Mouse (Mus musculus) ES-E14 (cell line): ENCODE data around the gene Trim12a. TPM values are rescaled to one million over a fixed set of nuclear protein-coding genes. Genes with fewer than 3 reads are reported as not detected.
"Not testable (repeated sequence)": the region's sequence is repeated elsewhere in the genome, so short reads cannot be mapped to it uniquely, and the experiment has no call there.

Source experiments
- DNase-seq: peaks from one replicate; pipeline ENCODE4 v3.0.0-alpha.2; 2013; ENCODE audit warnings: low read depth, low spot score
- H3K27ac ChIP-seq: 2 replicates; pipeline ENCODE4 v1.5.1; 2012; ENCODE audit warnings: low read depth, mild to moderate bottlenecking, low read length, moderate library complexity, mixed read lengths; ENCODE audit not compliant: poor library complexity, insufficient read depth, severe bottlenecking
- H3K36me3 ChIP-seq: 2 replicates; pipeline ENCODE4 v1.6.1; 2012; ENCODE audit warnings: mild to moderate bottlenecking, low read length, moderate library complexity, mixed read lengths; ENCODE audit not compliant: control insufficient read depth, poor library complexity, insufficient read depth, severe bottlenecking
- H3K4me1 ChIP-seq, 2 experiments: fragments of 150-350 bp in 1 of 2; sonication (generic) in 1 of 2; 2 replicates each; pipeline ENCODE4 v1.6.1; 2012; ENCODE audit warnings: low read length in 2 of 2, mild to moderate bottlenecking in 1 of 2, mixed read lengths in 1 of 2; ENCODE audit not compliant: control insufficient read depth in 2 of 2, insufficient read depth in 2 of 2, poor library complexity in 1 of 2
- H3K4me3 ChIP-seq, 2 experiments: fragments of 150-350 bp in 1 of 2; sonication (generic) in 1 of 2; 2 replicates each; pipeline ENCODE4 v1.5.1; 2012; ENCODE audit warnings: low read length in 2 of 2, low read depth in 1 of 2, mild to moderate bottlenecking in 1 of 2, mixed read lengths in 1 of 2; ENCODE audit not compliant: insufficient read depth in 1 of 2, poor library complexity in 1 of 2, severe bottlenecking in 1 of 2
- H3K9ac ChIP-seq: 2 replicates; pipeline ENCODE4 v1.6.1; 2012; ENCODE audit warnings: low read depth, mild to moderate bottlenecking, low read length, mixed read lengths; ENCODE audit not compliant: poor library complexity, insufficient read depth, severe bottlenecking
- H3K9me3 ChIP-seq: fragments of 150-350 bp; sonication (generic); 2 replicates; pipeline ENCODE4 v1.6.1; 2012; ENCODE audit warnings: low read depth, mild to moderate bottlenecking, low read length; ENCODE audit not compliant: control insufficient read depth, insufficient read depth
- CHD2 ChIP-seq: IDR thresholded peaks from 2 replicates; pipeline ENCODE4 v1.6.1; 2014; ENCODE audit warnings: mild to moderate bottlenecking, low read depth, low read length, inconsistent platforms
- HCFC1 ChIP-seq: IDR thresholded peaks from 2 replicates; pipeline ENCODE4 v1.6.1; 2012; ENCODE audit warnings: low read length, inconsistent platforms, borderline replicate concordance; ENCODE audit not compliant: insufficient read depth
- MAFK ChIP-seq: IDR thresholded peaks from 2 replicates; pipeline ENCODE4 v1.6.1; 2014; ENCODE audit warnings: mild to moderate bottlenecking, low read depth, low read length, inconsistent platforms; ENCODE audit not compliant: insufficient read depth
- ZC3H11A ChIP-seq: IDR thresholded peaks from 2 replicates; pipeline ENCODE4 v1.6.1; 2012; ENCODE audit warnings: low read depth, mild to moderate bottlenecking, inconsistent platforms, low read length, borderline replicate concordance
- ZNF384 ChIP-seq: IDR thresholded peaks from 2 replicates; pipeline ENCODE4 v1.6.1; 2012; ENCODE audit warnings: low read depth, low read length, inconsistent platforms
- in situ Hi-C, 2 experiments: fragments of 600-800 bp; cut with MboI; formaldehyde crosslinking; loops; one replicate each; pipeline ENCODE4 v1.15.1; 2025; ENCODE audit warnings: low sequenced_read_pairs in 2 of 2, inconsistent platforms in 1 of 2; ENCODE audit not compliant: unreplicated experiment in 2 of 2
- total RNA-seq: library from RNA; depleted of rRNA; stranded (reverse); fragments of 300-350 nt; gene quantifications from 2 replicates; pipeline ENCODE4 v1.2.3, GENCODE M21; 2012; rRNA removed

Trim12a gene
- total RNA-seq = not detected in 2 replicates

GRCm38 (mm10) chr7:104315369-104316080, at the start of gene Trim12a:
TSS of gene Trim12a (minus strand) at chr7:104315466.
- DNase-seq = not testable (repeated sequence)

DNA sequence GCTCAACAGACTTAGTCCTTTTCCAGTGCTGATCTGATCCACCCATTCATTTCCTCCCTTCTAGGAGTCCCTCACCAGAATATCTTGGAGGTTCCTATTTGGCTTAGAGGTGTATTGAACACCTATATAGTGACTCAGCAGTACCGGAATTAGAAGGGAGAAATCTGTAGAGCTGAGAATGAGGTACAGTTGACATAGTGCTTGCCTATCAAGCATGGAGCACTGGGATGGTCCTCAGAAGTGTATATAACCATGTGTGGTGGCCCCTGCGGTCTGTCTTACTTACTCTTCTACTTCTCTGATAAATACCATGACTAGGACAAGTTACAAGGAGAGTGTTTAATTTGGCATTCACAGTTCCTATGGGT, 38.3 kb upstream of the Trim12a start:
- H3K27ac ChIP-seq = no peak overlapping the region
- no peak overlapping the region for H3K9ac ChIP-seq
- in situ Hi-C loops = no loop called here
- peaks cover 0 to 3% of the 10 kb centered on the region in 2 experiments; a peak in 1 of 4 replicates for H3K4me1 ChIP-seq
- H3K4me3 ChIP-seq = no peak overlapping the region
- DNase-seq = no peak
- TF ChIP-seq HCFC1 = no peak
- no peak for TF ChIP-seq MAFK
- no peak for TF ChIP-seq CHD2
- no peak for TF ChIP-seq ZNF384
- no peak for TF ChIP-seq ZC3H11A
- no peaks in the 10 kb centered on the region for H3K36me3 ChIP-seq
- no peaks in the 10 kb centered on the region for H3K9me3 ChIP-seq

More at GRCm38 (mm10) chr7:104315369-104316080, at the start of gene Trim12a:
- H3K4me3 ChIP-seq, H3K27ac ChIP-seq, H3K36me3 ChIP-seq, in situ Hi-C loops, H3K9ac ChIP-seq, H3K4me1 ChIP-seq, H3K9me3 ChIP-seq: not testable (repeated sequence)

DNA sequence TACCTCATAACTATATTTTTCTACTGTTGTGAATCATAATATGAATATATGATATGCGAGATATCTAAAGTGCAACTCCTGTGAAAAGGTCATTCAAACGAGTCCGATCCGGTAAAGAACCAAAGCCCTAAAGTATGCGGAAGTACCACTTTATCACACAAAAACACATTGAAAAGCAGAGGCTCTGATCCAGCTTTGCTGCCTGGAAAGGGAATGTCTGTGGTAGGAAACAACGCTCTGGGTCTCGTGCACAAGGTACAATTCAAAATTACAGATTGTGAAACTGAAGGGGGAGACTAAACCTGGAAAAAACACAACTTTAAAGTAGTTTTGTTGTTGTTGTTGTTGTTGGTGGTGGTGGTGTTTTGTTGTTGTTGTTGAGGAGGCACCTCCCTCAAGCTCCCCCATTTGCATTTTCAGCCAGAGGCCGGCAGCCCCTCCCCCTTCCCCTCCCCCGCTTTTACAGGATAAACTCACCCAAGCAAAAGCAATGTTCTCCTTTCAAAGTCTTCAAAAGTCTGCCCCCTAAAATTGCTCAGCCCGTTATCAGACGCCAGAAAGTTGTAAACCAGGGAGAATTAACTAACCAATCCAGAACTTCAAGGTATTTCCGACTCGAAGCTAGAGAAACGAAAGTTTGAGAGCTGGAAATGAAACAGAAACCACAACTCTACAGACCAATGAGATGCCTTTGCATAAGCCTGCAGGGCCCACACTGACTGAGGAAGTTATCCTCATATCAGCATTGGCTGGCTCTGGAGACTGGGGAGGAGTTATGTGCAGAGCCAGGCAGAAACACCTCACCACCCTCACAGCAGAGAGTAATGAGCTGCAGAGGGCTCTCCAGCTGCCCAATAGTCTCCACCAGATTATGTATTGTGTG, 37.7 kb upstream of the Trim12a start, which contains the start of gene Trim12c:
TSS of gene Trim12c (minus strand) at position 646 of the 883 bp plus-strand sequence.
- H3K36me3 ChIP-seq = no peaks in the 10 kb centered on the region
- H3K9ac ChIP-seq = no peak within 1 kb of the TSS
- H3K27ac ChIP-seq = no peak within 1 kb of the TSS
- peaks cover 0 to 3% of the 10 kb centered on the region in 2 experiments; a peak in 1 of 4 replicates for H3K4me1 ChIP-seq
- H3K9me3 ChIP-seq = no peaks in the 10 kb centered on the region
- TF ChIP-seq ZNF384 (no peak), CHD2 (no peak), HCFC1 (no peak), MAFK (no peak), ZC3H11A (no peak)
- in situ Hi-C loops = no loop called here
- peak; percentile 49 for DNase-seq
- peak within 1 kb of the TSS; percentile 55 to 68 for H3K4me3 ChIP-seq

DNA sequence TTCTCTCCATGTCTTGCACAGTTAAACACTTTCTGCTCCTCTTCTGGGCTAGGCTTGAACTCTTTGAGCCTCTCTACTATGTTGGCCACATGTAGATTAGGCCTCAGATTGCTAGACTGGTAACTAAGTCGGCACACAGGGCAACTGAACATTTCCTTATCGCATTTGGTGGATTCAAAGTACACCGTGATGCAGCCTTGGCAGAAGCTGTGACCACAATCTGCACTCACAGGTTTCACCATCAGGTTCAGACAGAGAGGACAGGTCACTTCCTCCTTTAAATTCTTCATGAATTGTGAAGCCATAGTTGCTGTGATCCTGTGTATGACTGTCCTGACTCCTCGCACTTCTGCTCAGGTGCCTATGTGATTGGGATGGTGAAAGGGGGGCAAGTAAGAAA, 32.8 kb upstream of the Trim12a start:
- not testable (repeated sequence) for DNase-seq, H3K9me3 ChIP-seq, H3K27ac ChIP-seq, H3K4me3 ChIP-seq, H3K36me3 ChIP-seq, H3K4me1 ChIP-seq, H3K9ac ChIP-seq
- in situ Hi-C loops = loop anchor here in 1 of 2 experiments (25.0 kb wide), 1 partner anchor 111 kb away; the partner anchor contains the start of gene Trim34a

GRCm38 (mm10) chr7:104340744-104341143, 25.5 kb upstream of the Trim12a start:
- H3K9ac ChIP-seq, H3K4me3 ChIP-seq, DNase-seq, H3K4me1 ChIP-seq, H3K9me3 ChIP-seq, H3K27ac ChIP-seq, H3K36me3 ChIP-seq: not testable (repeated sequence)
- in situ Hi-C loops = loop anchor here in 1 of 2 experiments (25.0 kb wide), 1 partner anchor 103 kb away; the partner anchor contains the start of gene Trim34a

GRCm38 (mm10) chr7:104335547-104335946, 20.3 kb upstream of the Trim12a start:
- not testable (repeated sequence) for H3K36me3 ChIP-seq, DNase-seq, H3K27ac ChIP-seq, H3K9ac ChIP-seq, H3K9me3 ChIP-seq, H3K4me3 ChIP-seq, H3K4me1 ChIP-seq
- in situ Hi-C loops = loop anchor here in 1 of 2 experiments (25.0 kb wide), 1 partner anchor 98 kb away; the partner anchor contains the start of gene Trim34a

DNA sequence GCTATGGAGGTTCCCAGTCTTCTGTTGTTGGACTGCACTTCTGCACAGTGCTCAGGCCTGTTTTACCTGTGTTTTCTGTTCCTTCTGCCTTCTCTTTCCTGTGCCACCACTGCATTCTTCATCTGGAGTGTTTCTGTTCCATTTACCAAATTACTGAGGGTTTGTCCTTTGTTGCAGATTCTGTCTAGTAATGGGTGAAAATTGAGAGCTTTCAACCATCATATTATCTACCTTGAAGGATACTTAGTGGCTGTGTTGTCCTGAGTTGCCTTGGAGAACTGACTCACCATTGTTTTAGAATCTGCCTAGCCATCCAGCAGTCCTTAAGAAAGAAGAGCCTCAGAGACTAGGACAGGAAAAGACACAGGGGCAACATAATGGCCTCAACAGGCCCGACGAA, 13.9 kb upstream of the Trim12a start, which contains the start of gene Trim34b:
TSS of gene Trim34b (plus strand) at position 301 of the 400 bp plus-strand sequence.
- DNase-seq = not testable (repeated sequence)

More for the DNA sequence above, 13.9 kb upstream of the Trim12a start, which contains the start of gene Trim34b:
- not testable (repeated sequence) for H3K9ac ChIP-seq, H3K4me1 ChIP-seq, H3K36me3 ChIP-seq, H3K27ac ChIP-seq, H3K9me3 ChIP-seq, H3K4me3 ChIP-seq
- in situ Hi-C loops = loop anchor here in 1 of 2 experiments (25.0 kb wide), 1 partner anchor 92 kb away; the partner anchor contains the start of gene Trim34a
